Mouse (Mus musculus) cortical plate, adult 2 months (tissue): ENCODE results near the gene Ern1.

Experiments used
- CTCF ChIP-seq: fragments of 200-500 bp; IDR thresholded peaks from 2 replicates; pipeline ENCODE4 v1.5.1; 2011; ENCODE audit warnings: mild to moderate bottlenecking, control low read depth, low read length; ENCODE audit not compliant: insufficient read depth; ENCODE audit errors: extremely low read depth
- POLR2A ChIP-seq: fragments of 200-500 bp; IDR thresholded peaks from 2 replicates; pipeline ENCODE4 v1.6.1; 2011; ENCODE audit warnings: mild to moderate bottlenecking, low read length, control low read depth; ENCODE audit not compliant: insufficient read depth; ENCODE audit errors: extremely low read depth

DNA sequence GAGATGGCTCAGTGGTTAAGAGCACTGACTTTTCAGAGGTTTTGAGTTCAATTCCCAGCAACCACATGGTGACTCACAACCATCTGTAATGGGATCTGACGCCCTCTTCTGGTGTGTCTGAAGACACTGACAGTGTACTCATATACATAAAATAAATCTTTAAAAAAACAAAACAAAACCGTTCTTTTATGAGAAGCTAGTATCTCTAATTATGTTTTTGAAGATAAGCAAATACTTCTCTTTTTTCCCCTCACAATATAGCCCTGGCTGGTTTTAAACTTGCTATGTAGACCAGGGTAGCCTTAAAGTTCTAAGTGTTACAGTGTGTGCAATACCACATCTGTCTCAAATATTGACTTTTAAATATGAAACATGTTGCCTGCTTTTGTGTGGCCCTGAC, 76.5 kb downstream of the Ern1 start:
- TF ChIP-seq POLR2A (no peak), CTCF (no peak)
